Mouse (Mus musculus) liver, postnatal 0 days (tissue): ENCODE measurements around the gene Pafah1b2. TPM values are rescaled to one million over a fixed set of nuclear protein-coding genes. Genes with fewer than 3 reads are reported as not detected.

Experiments
- ATAC-seq: fragments of 200-750 bp; cut with Nextera tagmentation; 2 replicates; pipeline ENCODE4 v1.8.0; 2017; ENCODE audit warnings: mild to moderate bottlenecking, moderate library complexity
- DNase-seq: peaks from one replicate; pipeline ENCODE4 v3.0.0-alpha.2; 2016
- H3K27ac ChIP-seq: fragments of 300-500 bp; sonication (generic); 2 replicates; pipeline ENCODE4 v1.5.1; 2014; ENCODE audit warnings: antibody characterized with exemption, moderate library complexity, mild to moderate bottlenecking, low read depth
- H3K27me3 ChIP-seq: fragments of 300-500 bp; sonication (generic); 2 replicates; pipeline ENCODE4 v1.6.1; 2014; ENCODE audit warnings: low read length, control low read depth, mixed read lengths; ENCODE audit not compliant: insufficient read depth
- H3K36me3 ChIP-seq: fragments of 300-500 bp; sonication (generic); replicated peaks from 2 replicates; pipeline ENCODE4 v1.6.1; 2014; ENCODE audit warnings: mild to moderate bottlenecking, control low read depth, low read length, moderate library complexity, mixed read lengths; ENCODE audit not compliant: insufficient read depth
- H3K4me1 ChIP-seq: fragments of 300-500 bp; sonication (generic); 2 replicates; pipeline ENCODE4 v1.6.1; 2014; ENCODE audit warnings: antibody characterized with exemption, mild to moderate bottlenecking, control low read depth; ENCODE audit not compliant: insufficient read depth
- H3K4me2 ChIP-seq: fragments of 300-500 bp; sonication (generic); 2 replicates; pipeline ENCODE4 v1.6.1; 2014; ENCODE audit warnings: low read depth, mild to moderate bottlenecking, low read length, moderate library complexity, mixed read lengths
- H3K4me3 ChIP-seq: fragments of 300-500 bp; sonication (generic); 2 replicates; pipeline ENCODE4 v1.5.1; 2014; ENCODE audit warnings: low read depth, low read length
- H3K9ac ChIP-seq: fragments of 300-500 bp; sonication (generic); replicated peaks from 2 replicates; pipeline ENCODE4 v1.6.1; 2014; ENCODE audit warnings: mild to moderate bottlenecking, moderate library complexity
- H3K9me3 ChIP-seq: fragments of 300-500 bp; sonication (generic); 2 replicates; pipeline ENCODE4 v1.6.1; 2016; ENCODE audit warnings: mild to moderate bottlenecking, control low read depth, low read length, mixed read lengths
- CTCF ChIP-seq: sonication (generic); IDR thresholded peaks from 2 replicates; pipeline ENCODE4 v1.5.1; 2016; ENCODE audit warnings: antibody characterized with exemption, low read depth
- EP300 ChIP-seq: IDR thresholded peaks from 2 replicates; pipeline ENCODE4 v1.6.1; 2016; ENCODE audit warnings: antibody characterized with exemption, low read depth, mild to moderate bottlenecking
- WGBS: fragments of 180-500 bp; shearing (Covaris S2); extraction: QIAGEN DNeasy Blood & Tissue Kit; methylation state at CpG from one replicate; pipeline ENCODE4 v1.1.7; 2014; ENCODE audit not compliant: insufficient replicate concordance; 5-methylcytosine and 5-hydroxymethylcytosine counted together
- polyA plus RNA-seq: library from polyadenylated mRNA; unstranded; fragments of >200 nt; fragmentation: Nextera tagmentation; extraction: Ambion mirVana; gene quantifications from 2 replicates; pipeline ENCODE4 v1.2.1, GENCODE M21; 2015

Pafah1b2 gene
- polyA plus RNA-seq, 1 experiment from 2014 or later, result 42.6 TPM

- Histone ChIP-seq H3K4me3 (no peak overlapping the region), H3K9me3 (no peaks in the 10 kb centered on the region), H3K36me3 (peaks cover 74% of the 10 kb centered on the region), H3K9ac (no peak overlapping the region), H3K27ac (no peak overlapping the region), H3K4me2 (no peak overlapping the region), H3K4me1 (peaks cover 16% of the 10 kb centered on the region), H3K27me3 (no peaks in the 10 kb centered on the region)
- ATAC-seq (peak; percentile 71), DNase-seq (no peak)
- TF ChIP-seq CTCF, result no peak
- no peak for TF ChIP-seq EP300
- WGBS, result 52% methylated on average over 8 of the region's 8 CpGs
Measured at GRCm38 (mm10) chr9:45942916-45943315, 69.6 kb downstream of the Pafah1b2 start.

- Histone ChIP-seq H3K4me3 (no peak overlapping the region), H3K27ac (no peak overlapping the region), H3K36me3 (peaks cover 70% of the 10 kb centered on the region), H3K9me3 (no peaks in the 10 kb centered on the region), H3K4me1 (peaks cover 16% of the 10 kb centered on the region), H3K4me2 (no peak overlapping the region), H3K9ac (no peak overlapping the region), H3K27me3 (no peaks in the 10 kb centered on the region)
- 82% methylated on average over 16 of the region's 16 CpGs for WGBS
- peak; percentile 30 for DNase-seq
- TF ChIP-seq EP300 (no peak), CTCF (no peak)
- peak; percentile 38 for ATAC-seq
Measured at GRCm38 (mm10) chr9:45942464-45942863, 70.0 kb downstream of the Pafah1b2 start.

DNA sequence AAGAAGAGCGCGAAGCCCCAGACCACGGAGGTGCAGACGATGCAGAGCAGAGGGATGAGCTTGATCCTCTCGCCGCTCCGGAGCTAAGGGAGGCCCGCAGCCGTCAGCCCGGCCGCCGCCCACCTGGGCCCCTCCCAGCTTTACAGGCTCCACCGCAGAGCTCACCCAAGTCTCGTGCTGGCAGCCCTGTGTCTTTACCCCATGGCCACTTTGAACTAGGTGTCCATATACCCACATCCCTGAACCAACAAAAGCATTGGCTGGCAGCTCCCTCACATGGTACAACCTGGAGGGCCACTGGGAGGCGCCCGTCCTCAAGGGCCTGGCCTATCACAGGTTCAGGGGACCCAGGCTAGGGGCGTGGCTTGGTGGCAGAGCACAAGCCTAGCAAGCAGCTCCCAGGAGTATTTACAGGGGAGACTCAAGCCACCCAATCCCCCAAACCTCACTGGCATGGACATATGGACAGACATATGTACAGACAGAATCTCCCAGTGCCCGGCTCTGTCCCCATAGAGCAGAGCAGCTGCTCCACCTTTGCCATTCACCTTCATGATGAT is 71.1 kb downstream of the Pafah1b2 start:
- DNase-seq (peak; percentile 72), ATAC-seq (no peak)
- Histone ChIP-seq H3K4me1 (peaks cover 16% of the 10 kb centered on the region), H3K27me3 (no peaks in the 10 kb centered on the region), H3K9ac (no peak overlapping the region), H3K4me2 (no peak overlapping the region), H3K9me3 (no peaks in the 10 kb centered on the region), H3K27ac (no peak overlapping the region), H3K36me3 (peaks cover 64% of the 10 kb centered on the region), H3K4me3 (no peak overlapping the region)
- 75% methylated on average over 18 of the region's 18 CpGs for WGBS
- TF ChIP-seq CTCF (peak; percentile 53), EP300 (no peak)

GRCm38 (mm10) chr9:45939794-45940193 is 72.7 kb downstream of the Pafah1b2 start:
- WGBS, result 88% methylated on average over 6 of the region's 6 CpGs
- H3K9ac ChIP-seq, result no peak overlapping the region
- H3K4me1 ChIP-seq, result peaks cover 8% of the 10 kb centered on the region
- H3K9me3 ChIP-seq, result no peaks in the 10 kb centered on the region
- DNase-seq (no peak), ATAC-seq (no peak)
- no peak overlapping the region for H3K4me2 ChIP-seq
- TF ChIP-seq EP300, result no peak
- H3K36me3 ChIP-seq, result peaks cover 49% of the 10 kb centered on the region
- no peak overlapping the region for H3K27ac ChIP-seq
- no peaks in the 10 kb centered on the region for H3K27me3 ChIP-seq
- no peak overlapping the region for H3K4me3 ChIP-seq

DNA sequence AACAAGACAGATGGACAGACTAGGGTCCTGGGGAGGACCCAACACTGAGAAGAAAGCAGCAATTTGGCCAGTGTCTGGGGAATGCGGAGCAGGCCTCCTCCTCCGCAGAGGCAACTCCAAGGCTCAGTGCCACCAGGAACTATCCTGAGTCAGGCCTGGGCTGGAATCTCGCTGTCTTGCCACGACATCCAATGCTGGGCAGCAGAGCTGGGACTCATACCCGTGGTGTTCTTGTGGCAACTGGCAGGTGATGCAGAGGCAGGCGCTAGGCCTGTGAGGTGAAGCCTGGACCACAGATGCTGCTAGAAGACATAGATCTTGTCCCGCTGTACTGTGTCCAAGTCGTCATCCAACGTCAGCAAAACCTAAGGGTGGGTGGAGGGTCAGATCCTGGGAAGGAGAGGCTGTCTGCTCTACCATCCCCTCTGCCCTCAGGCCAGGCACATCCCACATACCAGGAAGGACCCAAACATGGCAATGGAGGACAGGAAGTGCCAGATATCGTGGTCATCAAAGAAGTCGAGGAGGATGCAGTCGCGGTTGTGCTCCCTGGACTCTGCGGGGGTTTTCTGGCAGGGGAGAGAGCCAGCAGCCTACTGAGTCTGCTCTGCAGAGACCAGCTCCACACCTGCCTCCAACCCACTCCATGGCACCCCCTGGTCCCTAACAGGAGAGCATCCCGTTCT is 73.4 kb downstream of the Pafah1b2 start:
- 82% methylated on average over 15 of the region's 15 CpGs for WGBS
- no peaks in the 10 kb centered on the region for H3K27me3 ChIP-seq

GRCm38 (mm10) chr9:45938088-45938487 is 74.4 kb downstream of the Pafah1b2 start:
- TF ChIP-seq EP300, result no peak
- no peak for TF ChIP-seq CTCF
- no peak for ATAC-seq

More for the DNA sequence above, 73.4 kb downstream of the Pafah1b2 start:
- DNase-seq, result no peak
- peaks cover 42% of the 10 kb centered on the region for H3K36me3 ChIP-seq
- H3K9ac ChIP-seq, result no peak overlapping the region
- H3K4me1 ChIP-seq, result peaks cover 3% of the 10 kb centered on the region
- ATAC-seq, result no peak
- TF ChIP-seq EP300 (no peak), CTCF (no peak)
- no peak overlapping the region for H3K27ac ChIP-seq
- H3K4me2 ChIP-seq, result no peak overlapping the region
- H3K4me3 ChIP-seq, result no peak overlapping the region
- no peaks in the 10 kb centered on the region for H3K9me3 ChIP-seq

More at GRCm38 (mm10) chr9:45938088-45938487, 74.4 kb downstream of the Pafah1b2 start:
- Histone ChIP-seq H3K4me3 (no peak overlapping the region), H3K36me3 (peaks cover 32% of the 10 kb centered on the region), H3K4me1 (peaks cover 2% of the 10 kb centered on the region; the same call in 1 of the 2 replicates), H3K4me2 (no peak overlapping the region), H3K9ac (no peak overlapping the region), H3K9me3 (no peaks in the 10 kb centered on the region), H3K27me3 (no peaks in the 10 kb centered on the region), H3K27ac (peak overlapping the region; percentile 26; the same call in 1 of the 2 replicates)
- 77% methylated on average over 8 of the region's 8 CpGs for WGBS
- DNase-seq, result no peak
